Mouse (Mus musculus): ENCODE measurements around the gene Syt14. TPM values are rescaled to one million over a fixed set of nuclear protein-coding genes. Genes with fewer than 3 reads are reported as not detected.

Syt14 gene
- total RNA-seq, 1 experiment from 2014 or later = 6.6 TPM

DNA sequence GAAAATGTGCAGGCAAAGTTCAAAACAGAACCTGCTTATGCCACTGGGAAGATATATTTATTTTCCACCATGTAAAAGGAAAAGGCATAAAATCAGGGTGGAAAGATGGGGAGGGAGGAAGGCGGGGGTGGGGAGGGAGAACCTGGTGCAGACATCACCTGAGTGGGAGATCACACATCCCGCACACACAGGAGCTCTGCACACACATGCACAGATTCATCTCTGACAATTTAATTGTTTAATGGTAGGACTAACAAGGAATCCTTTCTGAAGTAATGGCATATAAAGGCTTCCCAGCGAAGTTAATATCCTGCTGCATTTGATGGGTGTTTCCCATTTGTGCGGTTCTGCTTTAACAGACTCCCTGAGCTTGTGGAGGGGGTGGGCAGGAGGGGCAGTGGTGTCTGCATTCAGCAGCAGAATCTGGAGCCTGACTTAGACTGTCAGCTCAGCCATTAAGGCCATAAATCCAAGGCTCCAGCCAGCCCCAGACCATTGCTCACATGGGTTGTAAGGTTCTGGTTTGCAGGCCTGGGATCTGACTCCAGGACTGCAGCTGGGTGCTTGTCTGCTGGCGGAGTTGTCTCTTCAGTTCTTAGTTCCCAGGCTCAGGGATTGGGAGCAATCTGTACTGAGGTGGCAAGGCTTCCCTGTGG is 174.1 kb downstream of the Syt14 start:
- DNase-seq = no peak

DNA sequence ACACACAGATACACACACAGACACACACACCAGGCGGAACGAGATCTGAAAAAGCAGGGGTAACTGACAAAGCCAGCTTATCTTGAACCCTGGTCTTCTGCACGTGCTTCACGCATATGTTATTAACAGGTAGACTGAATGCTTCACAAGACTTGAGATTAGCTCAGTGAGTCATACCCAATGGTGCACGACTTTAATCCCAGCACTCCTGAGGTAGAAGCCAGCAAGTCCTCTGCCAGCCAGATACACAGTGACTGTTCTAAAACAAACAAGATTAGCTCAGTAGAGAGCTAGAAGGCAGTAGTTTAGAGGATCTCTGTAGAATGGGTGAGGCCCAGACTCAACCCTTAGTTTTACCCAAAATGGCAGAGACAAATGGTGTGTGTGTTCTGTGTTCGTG is 175.3 kb downstream of the Syt14 start:
- DNase-seq = no peak

DNA sequence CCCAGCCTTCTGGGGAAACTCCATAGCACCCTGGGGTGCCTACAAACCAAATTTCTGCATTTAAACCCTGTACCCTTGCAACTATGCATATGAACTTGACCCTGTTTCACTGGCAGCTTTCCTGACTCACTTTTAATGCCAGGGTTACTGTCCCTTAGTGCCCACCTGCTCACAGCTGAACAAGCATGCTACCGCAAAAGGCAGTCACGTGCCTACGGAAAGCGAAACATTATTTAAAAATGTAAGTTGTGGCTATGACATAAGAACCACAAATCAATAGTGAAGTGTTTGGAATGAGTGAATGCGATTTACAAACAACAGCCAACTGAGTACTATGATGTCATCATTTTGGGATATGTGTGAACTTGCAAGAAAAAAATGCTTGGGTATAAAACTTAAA is 178.0 kb downstream of the Syt14 start:
- DNase-seq = no peak

DNA sequence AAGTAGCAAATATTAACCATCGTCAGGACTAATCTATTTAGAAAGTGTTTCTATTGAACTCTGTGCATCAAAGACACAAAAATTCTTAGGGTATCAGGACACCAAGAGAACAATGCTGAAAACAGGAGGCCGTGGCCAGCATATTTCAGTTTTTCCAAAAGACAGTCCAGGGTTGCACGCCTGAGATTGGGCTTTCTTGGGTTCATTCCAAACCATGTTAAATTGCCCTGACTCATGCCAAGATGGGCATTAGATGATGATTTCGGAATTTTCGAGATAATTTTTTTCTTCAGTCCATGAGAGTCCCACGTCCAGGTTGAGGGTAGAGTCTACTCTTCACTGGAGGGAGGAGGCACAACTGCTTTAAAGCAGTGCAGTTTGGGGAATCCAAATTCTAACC is 178.6 kb downstream of the Syt14 start:
- no peak for DNase-seq

DNA sequence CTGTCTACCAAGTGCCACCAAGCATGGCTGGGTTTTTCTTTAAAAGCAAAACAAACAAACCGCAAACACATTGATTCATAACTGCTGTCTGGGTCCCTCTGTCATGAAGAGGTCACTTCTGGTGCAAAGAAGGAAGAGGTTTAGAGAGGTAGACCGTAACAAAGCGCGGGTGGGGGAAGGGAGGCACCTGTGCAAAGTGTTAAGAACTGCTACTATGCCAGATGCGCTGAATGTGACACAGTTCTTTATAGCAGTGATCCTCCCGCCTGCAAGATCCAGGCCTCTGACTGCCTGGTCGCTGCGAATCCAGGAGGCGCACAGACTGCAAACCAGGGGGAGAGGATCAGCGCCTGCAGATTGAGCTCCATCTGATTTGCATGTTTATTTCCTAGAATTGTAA is 179.2 kb downstream of the Syt14 start:
- DNase-seq = no peak

DNA sequence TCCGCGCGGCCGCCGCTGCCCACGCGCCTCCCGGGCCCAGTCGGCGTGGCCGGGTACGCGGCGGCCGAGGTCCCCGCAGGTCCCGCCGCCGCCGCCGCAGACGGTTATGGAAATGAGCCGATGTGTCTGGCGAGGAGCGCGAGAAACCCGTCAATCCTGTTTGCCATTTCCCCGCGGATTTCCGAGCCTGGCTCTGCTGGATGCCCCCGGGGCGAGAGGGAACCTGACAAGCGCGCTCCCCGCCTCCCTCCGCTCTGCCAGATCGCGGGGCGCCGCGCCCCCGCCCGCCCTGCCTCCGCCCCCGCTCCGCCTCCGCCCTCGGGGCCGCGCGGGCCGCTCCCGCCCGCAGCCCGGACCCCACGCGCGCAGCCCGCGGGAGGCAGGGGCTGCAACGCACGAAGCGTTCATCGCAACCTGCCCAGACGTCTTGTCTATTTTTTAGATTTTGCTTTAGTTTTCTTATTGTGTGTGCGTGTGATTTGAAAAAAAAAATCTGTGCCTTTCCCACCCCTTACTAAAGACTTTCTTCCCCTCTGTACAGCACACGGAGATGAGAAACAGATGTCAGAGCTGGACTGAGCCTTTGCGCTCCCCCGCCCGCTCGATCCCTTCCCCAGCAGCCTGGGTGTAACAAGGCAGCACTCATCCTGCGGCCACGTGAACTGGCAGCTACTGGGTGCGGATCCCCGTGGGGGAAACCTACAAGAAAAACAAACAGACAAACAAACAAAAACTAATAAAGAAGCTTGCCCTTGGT is 179.9 kb downstream of the Syt14 start, which contains the start of gene Sertad4:
Gene Sertad4, minus strand, starts transcription at position 283 of the 757 bp plus-strand sequence.
- DNase-seq = peak; percentile 67

DNA sequence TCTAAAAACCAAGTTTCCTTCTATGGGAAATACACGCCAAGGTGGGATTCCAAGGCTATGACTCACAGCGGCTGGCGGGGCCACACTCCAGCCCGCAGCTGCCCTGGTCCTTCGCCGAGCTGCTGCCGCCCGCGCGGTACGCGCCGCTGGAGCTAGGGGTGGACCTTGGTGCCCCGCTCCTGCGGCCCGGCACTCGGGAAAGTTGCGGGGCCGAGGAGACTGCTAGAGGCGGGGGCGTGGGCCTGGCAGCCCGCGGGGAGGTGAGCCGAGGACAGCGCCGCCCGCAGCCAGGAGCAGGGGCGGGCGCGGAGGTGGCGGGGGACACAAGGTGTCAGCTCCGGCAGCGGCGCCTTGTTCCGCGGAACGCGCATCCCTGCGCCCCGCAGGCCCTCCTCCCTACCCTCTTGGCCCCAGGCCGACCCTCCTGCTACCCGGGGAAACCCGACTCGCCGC is 180.7 kb downstream of the Syt14 start:
- peak; percentile 71 for DNase-seq

DNA sequence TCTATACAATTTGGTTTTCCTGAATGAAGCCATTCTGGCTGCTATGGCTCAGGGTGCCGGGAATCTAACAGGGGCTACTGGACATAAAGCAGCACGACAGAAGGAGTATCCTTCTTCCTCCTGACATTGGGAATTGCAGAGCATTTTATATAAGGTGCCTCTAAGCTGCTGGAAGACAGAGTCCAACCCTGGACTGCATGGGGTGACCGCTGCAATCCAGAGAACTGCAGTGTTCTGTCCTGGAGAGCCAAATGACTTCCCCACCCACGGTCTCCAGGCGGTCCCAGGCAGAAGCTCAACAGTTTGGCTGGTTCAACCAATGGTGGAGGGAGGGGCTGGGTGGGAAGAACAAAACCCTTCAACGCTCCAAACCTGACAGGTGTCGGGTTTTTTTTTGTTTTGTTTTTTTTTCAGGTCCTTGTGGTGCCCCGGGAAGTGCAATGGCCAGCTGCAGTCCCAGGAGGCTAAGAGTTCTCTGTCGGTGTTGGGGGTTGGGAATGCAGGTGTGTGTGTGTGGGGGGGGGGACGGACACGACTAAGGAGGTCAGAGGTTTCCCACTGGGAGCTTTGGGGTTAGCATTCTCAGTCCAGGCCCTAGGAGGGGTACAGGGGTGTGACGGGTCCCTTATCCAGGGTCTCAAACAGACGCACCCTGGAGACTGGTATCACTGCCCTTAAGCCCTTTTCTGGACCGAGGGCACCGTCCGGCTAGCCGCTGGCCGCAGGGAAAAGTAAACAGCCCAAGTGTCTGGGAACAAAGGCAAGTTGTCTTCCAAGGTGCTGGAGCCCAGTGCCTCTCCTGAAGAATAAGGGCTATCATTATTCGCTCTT is 181.4 kb downstream of the Syt14 start:
- DNase-seq = no peak

DNA sequence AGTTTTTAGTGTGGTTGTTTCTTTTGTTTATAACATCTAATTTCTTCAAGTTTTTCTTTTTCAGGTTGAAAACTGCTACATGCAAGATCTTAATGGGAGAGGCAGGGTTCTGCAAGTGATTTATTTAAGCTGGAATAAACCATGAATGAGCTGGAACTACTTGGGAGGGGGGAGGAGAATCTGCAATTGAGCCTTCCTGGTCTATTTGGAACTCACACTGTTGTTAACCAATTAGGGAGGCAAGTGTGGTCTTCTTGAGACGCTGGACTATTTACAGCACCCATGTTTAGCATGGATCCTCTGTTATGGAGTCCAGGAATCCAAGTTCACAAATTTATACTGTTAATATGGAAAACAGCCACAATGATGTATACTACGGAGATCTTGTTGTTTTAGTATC is 182.1 kb downstream of the Syt14 start:
- no peak for DNase-seq

DNA sequence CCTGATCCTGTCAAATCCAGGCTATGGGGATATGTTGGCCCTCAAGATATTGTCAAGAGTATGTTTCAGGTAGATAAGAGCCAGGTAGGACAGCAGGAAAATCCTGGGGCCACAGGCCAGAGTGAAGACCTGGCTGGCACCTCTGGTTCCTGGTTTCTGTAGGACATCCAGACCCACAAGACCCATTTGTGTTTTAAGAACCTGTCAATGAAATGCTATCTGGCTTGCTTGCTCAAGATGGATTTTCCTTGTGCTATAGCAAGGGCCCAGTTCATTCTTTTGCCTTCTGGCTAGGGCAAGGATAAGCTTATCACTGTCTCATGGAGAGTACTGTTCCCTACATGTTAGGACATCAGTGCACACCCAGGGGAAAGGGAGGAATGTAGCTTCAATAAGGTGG is 183.5 kb downstream of the Syt14 start:
- DNase-seq = no peak

DNA sequence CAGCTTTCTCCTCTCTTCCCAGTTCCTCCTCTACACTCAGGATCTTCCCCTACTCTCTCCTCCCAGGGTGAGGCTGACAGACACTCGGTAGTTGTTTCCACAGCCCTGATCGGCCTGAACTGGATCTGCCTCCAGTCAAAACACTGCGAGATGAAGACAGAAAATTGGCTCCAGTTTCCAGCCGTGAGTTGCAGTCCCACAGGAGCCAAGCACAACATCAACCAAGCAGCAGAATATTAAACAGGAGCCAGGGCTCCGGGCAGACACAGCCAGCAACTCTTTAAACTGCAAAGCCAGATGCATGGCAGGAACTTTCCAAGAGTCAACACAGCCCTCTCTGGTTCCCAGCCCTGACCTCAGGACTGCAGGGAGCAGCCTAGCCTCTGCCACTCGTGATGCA is 183.9 kb downstream of the Syt14 start:
- DNase-seq = peak; percentile 51

DNA sequence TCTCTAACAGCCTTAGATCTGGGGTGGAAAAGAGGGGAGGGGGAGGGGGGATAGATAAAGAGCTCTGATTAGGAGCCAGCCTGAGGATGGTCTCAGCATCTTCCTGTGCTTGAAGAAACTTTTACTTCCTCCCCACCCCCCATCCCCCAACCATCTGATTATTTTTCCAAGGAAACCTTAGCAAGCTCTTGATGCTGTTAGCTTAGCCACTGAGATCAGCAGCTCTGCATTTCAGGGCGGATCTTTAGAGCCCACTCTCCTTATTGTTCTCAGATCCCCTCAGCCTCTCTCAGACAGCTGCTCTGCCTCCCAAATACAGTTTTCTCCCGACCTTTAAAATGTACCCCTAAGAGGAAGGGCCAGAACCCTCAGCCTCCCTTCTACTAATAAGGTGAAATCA is 184.4 kb downstream of the Syt14 start:
- no peak for DNase-seq

DNA sequence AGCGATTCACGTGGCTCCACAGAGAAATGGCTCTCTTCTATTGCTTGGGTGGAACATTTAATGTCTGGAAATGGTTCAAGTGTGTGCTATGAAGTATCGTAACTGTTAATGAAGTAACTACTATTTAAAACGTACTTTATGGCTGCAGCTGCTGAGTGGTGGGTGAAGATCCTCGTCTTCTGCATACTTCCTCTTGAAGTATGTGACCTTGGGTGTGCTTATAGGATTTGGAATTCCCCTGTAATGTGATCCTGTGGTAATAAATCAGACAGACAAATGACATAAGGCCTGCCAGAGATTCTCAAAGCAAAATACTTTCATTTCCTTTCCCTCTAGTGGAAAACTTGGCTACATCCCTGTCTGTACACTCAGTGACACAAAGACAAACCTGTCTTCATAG is 186.0 kb downstream of the Syt14 start:
- no peak for DNase-seq

DNA sequence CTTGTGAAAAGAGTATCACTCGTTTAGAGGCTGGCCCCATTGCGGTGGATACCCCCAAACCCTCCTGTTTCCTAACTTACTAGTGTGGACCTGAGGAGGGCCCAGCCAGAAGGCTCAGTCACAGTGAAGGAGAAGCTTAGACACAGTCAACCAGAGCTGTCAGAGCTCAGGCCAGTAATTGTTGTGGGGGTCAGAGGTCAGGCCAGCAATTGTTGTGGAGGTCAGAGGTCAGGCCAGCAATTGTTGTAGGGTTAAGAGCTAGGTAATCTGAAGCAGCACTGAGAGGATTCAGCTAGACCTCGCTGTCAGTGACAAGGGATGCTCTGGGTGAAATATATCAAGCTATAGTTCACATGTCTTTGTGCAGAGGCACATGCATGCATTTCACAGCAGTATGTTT is 188.3 kb downstream of the Syt14 start:
- no peak for DNase-seq

Other genes starting within 250 kb of the Syt14 start
- 5.9 and 6.6 TPM in 2 replicates for gene Sertad4, start 180.0 kb downstream of the Syt14 start, total RNA-seq (2021)
- 18.9 and 19.5 TPM in 2 replicates for gene Diexf, start 94.5 kb upstream of the Syt14 start, total RNA-seq (2021)
- gene Irf6, start 117.3 kb upstream of the Syt14 start, total RNA-seq (2021) = 1.1 and 2.9 TPM in 2 replicates
- gene A130010J15Rik, start 132.3 kb upstream of the Syt14 start, total RNA-seq (2021) = 2.8 and 5.4 TPM in 2 replicates
- gene Traf3ip3, start 165.9 kb upstream of the Syt14 start, total RNA-seq (2021) = 5.0 and 22.9 TPM in 2 replicates
- 1.0 and 2.3 TPM in 2 replicates for gene Lamb3, start 171.9 kb upstream of the Syt14 start, total RNA-seq (2021)
- gene Hsd11b1, start 228.3 kb upstream of the Syt14 start, total RNA-seq (2021) = 26.4 and 82.7 TPM in 2 replicates
- gene G0s2, start 237.4 kb upstream of the Syt14 start, total RNA-seq (2021) = 163 and 182 TPM in 2 replicates

All from adrenal gland, postnatal 14 days (tissue).